Mouse (Mus musculus): ENCODE measurements around the gene Rbm38. TPM values are rescaled to one million over a fixed set of nuclear protein-coding genes. Genes with fewer than 3 reads are reported as not detected.

Rbm38 gene
- polyA plus RNA-seq, 1 experiment from 2014 or later = 27.5 TPM

GRCm38 (mm10) chr2:173024392-173024791 is 4.1 kb downstream of the Rbm38 start:
- in situ Hi-C loops (cut with MboI; ENCODE audit: low pct_unique_long_range_greater_than_20kb) = no loop called here
- DNase-seq (ENCODE audit: low read depth, low spot score) (no peak), ATAC-seq (no peak)
- CTCF ChIA-PET = interaction anchor here (1.3 to 1.4 kb wide), 2 partner anchors 12 to 16 kb away, joined by 4 to 5 read pairs; no protein-coding TSS in a partner anchor
- no peaks in the 10 kb centered on the region for H3K27me3 ChIP-seq
- no peak for TF ChIP-seq CTCF (IDR thresholded peaks at IDR 0.05)
- POLR2A ChIA-PET = interaction anchor here (0.7 kb wide), 1 partner anchor 9 kb away, joined by 3 read pairs; no protein-coding TSS in a partner anchor

DNA sequence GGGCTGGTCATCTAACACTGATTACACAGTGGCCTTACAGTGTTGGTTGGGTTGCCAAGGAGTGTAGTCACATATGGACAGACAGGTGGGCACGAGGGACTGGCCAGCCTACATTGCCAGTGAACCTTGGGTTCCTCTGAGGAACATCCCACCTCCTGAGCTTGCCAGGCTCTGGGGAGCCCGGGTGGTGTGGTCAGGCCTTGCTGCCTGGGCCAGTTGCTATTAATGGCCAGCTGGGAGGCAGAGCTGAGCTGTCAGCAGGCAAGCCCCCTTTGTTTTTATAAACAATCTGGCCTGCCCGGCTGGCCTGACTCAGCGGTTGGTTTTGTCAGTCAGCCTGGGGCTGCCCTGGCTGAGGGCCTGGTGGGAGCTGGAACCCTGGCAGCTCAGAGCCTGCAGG is 4.6 kb downstream of the Rbm38 start:
- CTCF ChIA-PET = interaction anchor here (1.3 to 1.4 kb wide), 2 partner anchors 12 to 15 kb away, joined by 4 to 5 read pairs; no protein-coding TSS in a partner anchor
- in situ Hi-C loops (cut with MboI; ENCODE audit: low pct_unique_long_range_greater_than_20kb) = no loop called here
- no peaks in the 10 kb centered on the region for H3K27me3 ChIP-seq
- ATAC-seq (peak; percentile 42), DNase-seq (ENCODE audit: low read depth, low spot score) (no peak)
- POLR2A ChIA-PET = interaction anchor here (0.7 to 1.2 kb wide), 2 partner anchors 10 to 11 kb away, joined by 3 read pairs; no protein-coding TSS in a partner anchor
- no peak for TF ChIP-seq CTCF (IDR thresholded peaks at IDR 0.05)

DNA sequence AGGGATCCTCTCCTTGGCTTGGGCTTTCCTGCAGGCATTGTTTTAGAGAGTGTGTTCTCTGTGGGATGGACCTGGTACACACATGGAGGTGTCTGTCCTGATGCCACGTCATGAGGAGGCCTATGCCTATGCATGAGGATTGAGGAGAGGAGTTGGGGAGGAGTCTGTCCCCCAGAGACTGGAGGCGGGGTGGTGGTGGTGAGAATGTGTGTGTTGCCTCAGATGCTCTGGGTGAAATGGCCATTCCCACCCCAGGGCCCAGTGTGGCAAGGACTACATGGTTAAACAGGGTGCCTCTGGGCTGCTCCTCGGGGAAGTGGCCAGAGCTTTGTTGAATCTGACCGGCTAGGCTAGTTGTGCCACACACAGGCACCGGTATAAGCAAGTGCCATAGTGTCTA is 6.0 kb downstream of the Rbm38 start:
- in situ Hi-C loops (cut with MboI; ENCODE audit: low pct_unique_long_range_greater_than_20kb) = no loop called here
- H3K27me3 ChIP-seq = no peaks in the 10 kb centered on the region
- CTCF ChIA-PET = interaction anchor here (1.1 kb wide), 1 partner anchor 71 kb away, joined by 3 read pairs; no protein-coding TSS in a partner anchor
- ATAC-seq = no peak
- DNase-seq (ENCODE audit: low read depth, low spot score) = no peak
- POLR2A ChIA-PET = interaction anchor here (1.2 kb wide), 1 partner anchor 13 kb away, joined by 3 read pairs; no protein-coding TSS in a partner anchor
- TF ChIP-seq CTCF (IDR thresholded peaks at IDR 0.05) = no peak

DNA sequence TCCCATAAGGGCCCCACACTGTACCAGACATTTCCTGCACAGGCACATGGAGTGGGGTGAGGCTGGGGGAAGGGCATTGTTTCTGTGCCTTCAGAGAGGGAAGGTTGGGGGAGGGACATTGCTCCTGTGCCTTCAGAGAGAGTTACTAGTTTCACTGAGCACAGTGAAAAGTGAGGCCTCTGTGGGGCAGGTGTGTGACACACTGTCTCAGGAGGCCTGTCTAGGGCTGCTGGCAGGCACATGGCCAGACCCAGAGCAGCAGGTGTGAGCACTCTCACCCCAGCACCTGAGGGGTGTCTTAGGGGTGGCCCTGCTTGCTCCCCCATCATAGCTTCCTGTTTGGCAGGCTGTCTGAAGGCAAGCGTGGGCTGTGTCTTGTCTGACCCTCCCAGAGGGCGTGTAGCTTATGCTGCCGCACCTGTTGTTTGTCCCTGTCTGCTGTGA is 6.4 kb downstream of the Rbm38 start:
- ChIA-PET CTCF (interaction anchor here (1.1 kb wide), 1 partner anchor 71 kb away, joined by 3 read pairs; no protein-coding TSS in a partner anchor), POLR2A (interaction anchor here (1.6 kb wide), 1 partner anchor 8 kb away, joined by 3 read pairs; no protein-coding TSS in a partner anchor)
- no peaks in the 10 kb centered on the region for H3K27me3 ChIP-seq
- no peak for TF ChIP-seq CTCF (IDR thresholded peaks at IDR 0.05)
- in situ Hi-C loops (cut with MboI; ENCODE audit: low pct_unique_long_range_greater_than_20kb) = no loop called here
- ATAC-seq (no peak), DNase-seq (ENCODE audit: low read depth, low spot score) (no peak)

DNA sequence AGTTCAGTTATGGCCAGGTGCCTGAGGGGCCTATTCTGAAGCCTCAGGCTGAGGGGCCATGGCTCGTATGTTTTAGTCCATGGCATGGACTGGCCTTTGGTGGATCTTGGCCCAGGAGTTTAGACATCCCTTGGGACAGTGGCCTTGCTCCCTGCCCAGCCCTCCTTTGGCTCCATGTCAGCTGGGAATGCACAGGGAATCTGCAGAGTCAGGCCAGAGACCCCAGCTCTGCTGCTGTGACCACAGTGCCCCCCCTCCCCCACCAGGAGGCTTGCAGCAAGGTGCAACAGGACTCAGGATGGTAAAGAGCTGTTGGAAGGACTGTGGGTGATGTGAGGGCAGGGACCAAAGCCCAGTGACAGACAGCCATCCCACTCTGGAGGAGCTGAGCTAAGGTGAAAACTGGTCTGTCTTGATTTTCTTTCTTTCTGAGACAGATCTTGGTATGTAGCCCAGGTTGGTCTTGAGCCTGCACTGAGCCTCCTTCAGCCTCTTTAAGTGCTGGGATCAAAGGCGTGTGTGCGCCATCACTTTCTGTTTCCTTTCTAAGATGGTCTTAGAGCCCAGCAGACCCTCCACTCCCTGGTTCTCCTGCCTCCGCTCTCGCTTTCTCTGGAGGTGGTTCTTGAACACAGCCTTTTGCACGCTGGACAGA is 7.0 kb downstream of the Rbm38 start:
- ChIA-PET POLR2A (interaction anchor here (1.6 kb wide), 1 partner anchor 9 kb away, joined by 3 read pairs; no protein-coding TSS in a partner anchor), CTCF (no interaction called here)
- no peak for TF ChIP-seq CTCF (IDR thresholded peaks at IDR 0.05)
- in situ Hi-C loops (cut with MboI; ENCODE audit: low pct_unique_long_range_greater_than_20kb) = no loop called here
- no peak for ATAC-seq
- H3K27me3 ChIP-seq = no peaks in the 10 kb centered on the region
- no peak for DNase-seq (ENCODE audit: low read depth, low spot score)

DNA sequence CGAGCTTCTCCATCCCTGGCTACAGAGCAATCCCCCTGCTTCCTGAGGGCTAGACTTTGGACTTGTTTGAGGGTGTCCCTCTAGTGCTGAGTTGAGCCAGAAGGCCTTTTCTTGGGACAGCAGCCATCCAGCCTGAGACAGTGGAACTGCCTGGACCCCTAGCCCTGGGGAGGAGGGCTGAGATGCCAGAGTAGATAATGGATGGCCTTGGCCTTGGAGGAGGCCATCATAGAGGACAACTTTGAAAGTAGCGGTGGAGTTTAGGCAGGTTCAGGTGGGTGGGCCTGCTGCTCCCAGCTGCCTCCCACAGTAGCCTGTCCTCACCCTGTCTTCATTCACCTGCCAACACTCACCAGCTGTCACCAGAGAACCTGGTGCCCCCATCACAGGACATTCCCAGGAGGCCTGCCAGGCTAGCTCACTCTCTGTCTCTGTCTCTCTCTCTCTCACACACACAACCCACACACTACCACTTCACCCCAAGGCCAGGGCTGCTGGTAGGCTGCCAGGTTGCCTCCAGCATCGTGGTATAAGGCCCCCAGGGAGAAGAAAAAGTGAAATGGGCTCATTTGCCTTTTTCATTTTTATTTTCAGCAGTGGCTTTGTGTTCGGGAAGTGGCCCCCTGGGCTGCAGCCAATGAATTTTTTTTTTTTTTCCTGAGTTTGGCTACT is 7.7 kb downstream of the Rbm38 start:
- no peak for TF ChIP-seq CTCF (IDR thresholded peaks at IDR 0.05)
- in situ Hi-C loops (cut with MboI; ENCODE audit: low pct_unique_long_range_greater_than_20kb) = no loop called here
- ChIA-PET CTCF (interaction anchor here (1.1 kb wide), 1 partner anchor 10 kb away, joined by 4 read pairs; no protein-coding TSS in a partner anchor), POLR2A (interaction anchor here (1.1 to 1.6 kb wide), 2 partner anchors 10 to 16 kb away, joined by 3 read pairs; no protein-coding TSS in a partner anchor)
- H3K27me3 ChIP-seq = no peaks in the 10 kb centered on the region
- no peak for DNase-seq (ENCODE audit: low read depth, low spot score)
- no peak for ATAC-seq

- in situ Hi-C loops (cut with MboI; ENCODE audit: low pct_unique_long_range_greater_than_20kb) = no loop called here
- no peak for TF ChIP-seq CTCF (IDR thresholded peaks at IDR 0.05)
- H3K27me3 ChIP-seq = no peaks in the 10 kb centered on the region
- ChIA-PET POLR2A (interaction anchor here (1.1 to 1.6 kb wide), 2 partner anchors 10 to 15 kb away, joined by 3 read pairs; no protein-coding TSS in a partner anchor), CTCF (interaction anchor here (1.1 kb wide), 1 partner anchor 9 kb away, joined by 4 read pairs; no protein-coding TSS in a partner anchor)
- no peak for ATAC-seq
- DNase-seq (ENCODE audit: low read depth, low spot score) = no peak
Measured at GRCm38 (mm10) chr2:173028508-173029031, 8.3 kb downstream of the Rbm38 start.

DNA sequence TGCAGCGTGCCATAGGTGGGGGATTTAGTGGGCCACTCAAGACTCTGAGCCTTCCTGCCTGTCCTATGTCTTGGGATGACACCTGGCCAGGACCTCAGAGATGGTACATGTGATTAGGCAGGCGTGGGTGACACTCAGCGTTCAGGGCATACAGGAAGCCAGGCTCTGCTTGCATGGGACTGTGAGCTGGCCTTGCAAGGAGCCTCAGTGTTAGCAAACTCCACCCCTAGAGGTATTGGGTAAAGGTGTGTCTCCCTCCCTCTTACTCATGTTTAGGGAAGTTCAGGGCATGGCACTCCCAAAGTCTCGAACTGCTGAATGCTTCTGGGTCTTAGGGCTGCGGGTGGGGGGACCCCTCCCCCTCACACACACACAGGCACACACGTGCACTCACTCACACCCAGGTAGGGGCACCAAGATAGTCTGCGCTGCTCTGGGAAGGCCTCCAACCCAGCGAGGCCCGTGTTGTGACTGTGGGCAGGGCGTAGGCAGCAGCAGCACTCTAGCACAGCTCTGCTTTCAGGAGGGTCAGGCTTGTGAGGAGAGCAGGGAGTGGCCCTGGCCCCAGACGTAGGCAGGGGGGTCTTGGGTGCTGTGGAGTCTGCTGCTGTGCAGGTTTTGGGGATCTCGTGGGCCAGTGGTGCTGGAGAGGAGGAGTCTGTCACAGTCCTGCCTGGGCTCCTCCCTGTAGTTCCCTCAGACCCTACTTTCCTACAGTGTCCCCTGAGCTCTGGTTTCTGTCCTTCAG is 10.5 kb downstream of the Rbm38 start:
- ATAC-seq (no peak), DNase-seq (ENCODE audit: low read depth, low spot score) (no peak)
- CTCF ChIA-PET = no interaction called here
- POLR2A ChIA-PET = no interaction called here
- H3K27me3 ChIP-seq = no peaks in the 10 kb centered on the region
- no peak for TF ChIP-seq CTCF (IDR thresholded peaks at IDR 0.05)
- in situ Hi-C loops (cut with MboI; ENCODE audit: low pct_unique_long_range_greater_than_20kb) = no loop called here

DNA sequence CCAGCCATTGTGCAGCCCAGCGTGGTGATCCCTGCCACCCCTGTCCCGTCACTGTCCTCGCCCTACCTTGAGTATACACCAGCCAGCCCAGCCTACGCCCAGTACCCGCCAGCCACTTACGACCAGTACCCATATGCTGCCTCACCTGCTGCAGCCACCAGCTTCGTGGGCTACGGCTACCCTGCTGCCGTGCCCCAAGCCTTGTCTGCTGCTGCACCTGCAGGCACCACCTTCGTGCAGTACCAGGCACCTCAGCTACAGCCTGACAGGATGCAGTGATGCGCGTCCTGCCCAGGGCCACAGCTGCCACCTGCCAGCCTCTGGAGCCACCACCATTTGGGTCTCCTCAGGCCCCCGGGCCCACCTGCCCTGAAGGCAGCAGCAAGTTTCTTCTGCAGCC is 13.2 kb downstream of the Rbm38 start:
- ATAC-seq = no peak

GRCm38 (mm10) chr2:173034998-173035397 is 14.7 kb downstream of the Rbm38 start:
- TF ChIP-seq CTCF (IDR thresholded peaks at IDR 0.05) = no peak
- ChIA-PET CTCF (no interaction called here), POLR2A (no interaction called here)
- no peaks in the 10 kb centered on the region for H3K27me3 ChIP-seq
- in situ Hi-C loops (cut with MboI; ENCODE audit: low pct_unique_long_range_greater_than_20kb) = no loop called here
- ATAC-seq (no peak), DNase-seq (ENCODE audit: low read depth, low spot score) (no peak)

More for the DNA sequence above, 13.2 kb downstream of the Rbm38 start:
- in situ Hi-C loops (cut with MboI; ENCODE audit: low pct_unique_long_range_greater_than_20kb) = no loop called here
- ChIA-PET CTCF (no interaction called here), POLR2A (no interaction called here)
- no peak for TF ChIP-seq CTCF (IDR thresholded peaks at IDR 0.05)
- H3K27me3 ChIP-seq = no peaks in the 10 kb centered on the region
- DNase-seq (ENCODE audit: low read depth, low spot score) = no peak
